Mouse (Mus musculus) spleen, adult 2 months (tissue): ENCODE measurements around the gene Hsf5.

Experiments used
- CTCF ChIP-seq: fragments of 200-500 bp; IDR thresholded peaks from 2 replicates; pipeline ENCODE4 v1.5.1; 2011; ENCODE audit warnings: mild to moderate bottlenecking, inconsistent platforms; ENCODE audit not compliant: insufficient read depth, insufficient read length, insufficient replicate concordance; ENCODE audit errors: extremely low read depth
- POLR2A ChIP-seq: fragments of 200-500 bp; IDR thresholded peaks from 2 replicates; pipeline ENCODE4 v1.6.1; 2011; ENCODE audit warnings: low read depth, low read length, inconsistent platforms

GRCm38 (mm10) chr11:87682838-87683571, 66.0 kb downstream of the Hsf5 start:
- TF ChIP-seq POLR2A (no peak), CTCF (no peak)
